Mouse (Mus musculus) spleen, adult 2 months (tissue): ENCODE measurements around the gene Kdelr2.

Source experiments
- CTCF ChIP-seq: fragments of 200-500 bp; IDR thresholded peaks from 2 replicates; pipeline ENCODE4 v1.5.1; 2011; ENCODE audit warnings: mild to moderate bottlenecking, inconsistent platforms; ENCODE audit not compliant: insufficient read depth, insufficient read length, insufficient replicate concordance; ENCODE audit errors: extremely low read depth
- POLR2A ChIP-seq: fragments of 200-500 bp; IDR thresholded peaks from 2 replicates; pipeline ENCODE4 v1.6.1; 2011; ENCODE audit warnings: low read depth, low read length, inconsistent platforms

DNA sequence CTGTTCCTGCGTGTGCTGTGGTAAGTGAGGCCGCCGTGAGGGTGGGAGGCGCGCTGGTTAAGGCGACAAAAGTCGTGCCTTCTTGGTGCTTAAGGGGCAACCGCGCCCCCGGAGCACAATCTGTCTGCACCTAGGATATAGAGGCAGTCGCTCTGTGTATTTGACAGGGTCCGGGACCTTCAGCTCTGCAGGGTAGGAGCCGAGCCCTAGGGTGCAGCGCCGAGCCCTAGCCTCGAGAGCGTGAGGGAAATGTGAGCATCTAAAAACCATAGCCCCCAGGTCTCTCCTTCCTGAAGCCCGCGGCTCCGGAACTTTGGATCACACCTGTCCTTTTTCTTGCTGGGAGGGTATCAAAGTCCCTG lies 61.1 kb downstream of the Kdelr2 start:
- TF ChIP-seq CTCF (no peak), POLR2A (no peak)
